9 mouse cellular contexts compared by ENCODE assay signal in the genomic region with DNA sequence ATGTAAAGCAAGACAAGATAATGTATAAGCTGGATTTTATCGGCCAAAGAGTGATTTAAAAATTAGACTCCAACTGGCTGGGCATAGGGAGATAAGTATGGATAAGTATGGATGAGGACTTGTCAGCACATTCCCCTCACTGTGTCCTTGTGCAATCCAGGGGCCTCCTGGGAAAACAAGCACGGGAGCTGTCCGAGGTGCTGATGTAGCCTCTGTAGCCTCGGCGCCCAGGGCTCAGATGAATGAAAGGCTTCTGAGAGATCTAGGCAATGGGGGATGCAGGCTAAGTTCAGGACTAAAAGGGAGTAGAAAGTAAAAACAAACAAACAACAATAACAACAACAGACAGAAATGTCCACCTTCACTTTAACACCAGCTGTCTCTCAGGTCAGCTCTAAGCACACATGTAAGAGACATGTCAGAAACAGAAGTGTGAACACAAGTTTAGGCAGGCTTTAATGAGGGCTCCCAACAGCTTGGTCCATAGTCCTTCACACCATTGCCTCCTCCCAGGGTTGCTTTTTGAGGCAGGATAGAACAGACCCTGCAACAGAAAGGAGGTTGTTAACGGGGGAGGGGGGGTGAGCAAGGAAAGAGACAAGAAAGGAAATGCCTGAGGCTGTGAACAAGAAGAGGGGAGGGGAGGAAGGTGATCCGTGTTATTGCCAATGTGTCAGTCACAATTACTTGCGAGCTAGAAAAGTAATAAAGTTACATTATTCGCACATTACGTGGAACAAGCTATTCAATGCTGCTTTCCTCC.
DNase-seq lines count a peak whose midpoint lies in the region; ATAC-seq and TF ChIP-seq lines count a peak whose summit lies in the region.
"Had no signal": no experiment of that assay in that cellular context is flagged by ENCODE, and none has a peak within 500 bp of the region (broad histone marks: within the 10 kb centered on the region; RNA-seq: fewer than 3 reads in every experiment).

No protein-coding gene starts in this region.

- no peak for ATAC-seq in kidney, postnatal 0 days (replicated peaks; ENCODE audit: low FRiP score, low read depth)
- no peak for ATAC-seq in kidney, embryonic 14.5 days (ENCODE audit: low FRiP score, low TSS enrichment)
- ATAC-seq in forebrain, embryonic 14.5 days: peak; percentile 57
- ATAC-seq in midbrain, embryonic 15.5 days (replicated peaks): peak; percentile 69; the same call in 1 of the 2 replicates

- no peaks in the 10 kb centered on the region for H3K9me3 ChIP-seq in kidney, postnatal 0 days (replicated peaks; ENCODE audit: low read length)
- no peaks in the 10 kb centered on the region for H3K9me3 ChIP-seq in kidney, embryonic 14.5 days (ENCODE audit: control insufficient read depth, low read length)
- H3K9me3 ChIP-seq in forebrain, embryonic 14.5 days (replicated peaks; ENCODE audit: control insufficient read depth, low read length): no peaks in the 10 kb centered on the region
- no peaks in the 10 kb centered on the region for H3K9me3 ChIP-seq in midbrain, embryonic 15.5 days

- no peaks in the 10 kb centered on the region for H3K27me3 ChIP-seq in kidney, postnatal 0 days (ENCODE audit: insufficient read depth, low read length)
- H3K27me3 ChIP-seq in kidney, embryonic 14.5 days (ENCODE audit: control insufficient read depth, insufficient read depth, low read length): no peaks in the 10 kb centered on the region
- no peaks in the 10 kb centered on the region for H3K27me3 ChIP-seq in forebrain, embryonic 14.5 days (replicated peaks; ENCODE audit: control insufficient read depth, insufficient read depth, low read length)
- 0 out of 2 replicates have a peak, but pooled peaks cover 2% of the 10 kb centered on the region for H3K27me3 ChIP-seq in midbrain, embryonic 15.5 days (replicated peaks)

- DNase-seq in kidney, postnatal 0 days (ENCODE audit: low spot score): peak; percentile 74
- DNase-seq in ZHBTc4 (ENCODE audit: low read depth, low spot score): peak; percentile 66
- peak; percentile 56 for DNase-seq in forebrain, embryonic 14.5 days (ENCODE audit: low spot score)
- no peak for DNase-seq in left cerebral cortex, postnatal 4 days
- DNase-seq in cerebellum, postnatal 25 days: no peak
- DNase-seq in B cell, adult 2 months: no peak

- intact Hi-C loops in left cerebral cortex, postnatal 4 days (cut with DNase I): no loop called here

- WGBS in kidney, postnatal 0 days: 31% methylated on average over 10 of the region's 10 CpGs
- WGBS in kidney, embryonic 14.5 days: 32% methylated on average over 10 of the region's 10 CpGs
- WGBS in forebrain, embryonic 14.5 days: 34% methylated on average over 10 of the region's 10 CpGs
- 41% methylated on average over 10 of the region's 10 CpGs for WGBS in midbrain, embryonic 15.5 days

- H3K9ac ChIP-seq in kidney, postnatal 0 days (ENCODE audit: low read depth, low read length): no peak overlapping the region
- H3K9ac ChIP-seq in kidney, embryonic 14.5 days (ENCODE audit: low read depth, low read length): no peak overlapping the region
- H3K9ac ChIP-seq in forebrain, embryonic 14.5 days (ENCODE audit: low read length): no peak overlapping the region
- H3K9ac ChIP-seq in midbrain, embryonic 15.5 days: no peak overlapping the region
- H3K9ac ChIP-seq: liver, embryonic 14.5 days had no signal

- H3K27ac ChIP-seq in kidney, postnatal 0 days: no peak overlapping the region
- H3K27ac ChIP-seq in kidney, embryonic 14.5 days (ENCODE audit: low read depth, low read length): no peak overlapping the region
- no peak overlapping the region for H3K27ac ChIP-seq in forebrain, embryonic 14.5 days (ENCODE audit: low read depth, low read length)
- no peak overlapping the region for H3K27ac ChIP-seq in midbrain, embryonic 15.5 days
- H3K27ac ChIP-seq: liver, embryonic 14.5 days had no signal

- no peaks in the 10 kb centered on the region for H3K4me1 ChIP-seq in kidney, postnatal 0 days (replicated peaks; ENCODE audit: insufficient read depth, low read length)
- H3K4me1 ChIP-seq in kidney, embryonic 14.5 days (ENCODE audit: control insufficient read depth, insufficient read depth, low read length): no peaks in the 10 kb centered on the region
- 0 out of 2 replicates have a peak, but pooled peaks cover 8% of the 10 kb centered on the region for H3K4me1 ChIP-seq in forebrain, embryonic 14.5 days (ENCODE audit: control insufficient read depth, insufficient read depth, low read length)
- peaks cover 6% of the 10 kb centered on the region; the same call in 1 of the 2 replicates for H3K4me1 ChIP-seq in midbrain, embryonic 15.5 days

- no peak overlapping the region for H3K4me3 ChIP-seq in kidney, postnatal 0 days (replicated peaks; ENCODE audit: low read depth, low read length)
- no peak overlapping the region for H3K4me3 ChIP-seq in kidney, embryonic 14.5 days (ENCODE audit: low read length)
- no peak overlapping the region for H3K4me3 ChIP-seq in forebrain, embryonic 14.5 days (ENCODE audit: low read depth, low read length)
- H3K4me3 ChIP-seq in midbrain, embryonic 15.5 days: no peak overlapping the region

- TF ChIP-seq CTCF in kidney, postnatal 0 days (IDR thresholded peaks at IDR 0.05; ENCODE audit: low read depth): no peak

- H3K4me2 ChIP-seq in kidney, postnatal 0 days (ENCODE audit: low read length): no peak overlapping the region
- no peak overlapping the region for H3K4me2 ChIP-seq in kidney, embryonic 14.5 days (replicated peaks; ENCODE audit: low read depth, low read length)
- H3K4me2 ChIP-seq in forebrain, embryonic 14.5 days (ENCODE audit: low read length): no peak overlapping the region
- no peak overlapping the region for H3K4me2 ChIP-seq in midbrain, embryonic 15.5 days

- H3K36me3 ChIP-seq in kidney, postnatal 0 days (ENCODE audit: insufficient read depth, low read length): no peaks in the 10 kb centered on the region
- no peaks in the 10 kb centered on the region for H3K36me3 ChIP-seq in kidney, embryonic 14.5 days (ENCODE audit: control insufficient read depth, insufficient read depth, low read length)
- no peaks in the 10 kb centered on the region for H3K36me3 ChIP-seq in forebrain, embryonic 14.5 days (ENCODE audit: control insufficient read depth, insufficient read depth, low read length)
- no peaks in the 10 kb centered on the region for H3K36me3 ChIP-seq in midbrain, embryonic 15.5 days (replicated peaks)

Comparison
In these comparisons a context has a peak if more than half of its experiments do, and no peak if none do; other contexts are left out.
1. ATAC-seq: peak in forebrain, embryonic 14.5 days (single experiment) and midbrain, embryonic 15.5 days (single experiment); none in kidney, postnatal 0 days (single experiment) and kidney, embryonic 14.5 days (single experiment).
2. DNase-seq: peak in kidney, postnatal 0 days (single experiment), ZHBTc4 (single experiment) and forebrain, embryonic 14.5 days (single experiment); none in left cerebral cortex, postnatal 4 days (single experiment), cerebellum, postnatal 25 days (0 of 2) and B cell, adult 2 months (0 of 2).